Mouse (Mus musculus) neutrophil, adult 5-6 weeks (primary cell): ENCODE results near the gene Swi5. TPM values are rescaled to one million over a fixed set of nuclear protein-coding genes. Genes with fewer than 3 reads are reported as not detected.
"Not testable (repeated sequence)": the region's sequence is repeated elsewhere in the genome, so short reads cannot be mapped to it uniquely, and the experiment has no call there.

ENCODE experiments used
- ATAC-seq: fragments of 151-379, 151-347 bp; 2 replicates; pipeline ENCODE4 v1.8.0; 2017; ENCODE audit warnings: mild to moderate bottlenecking, moderate TSS enrichment; ENCODE audit not compliant: insufficient number of reproducible peaks, poor library complexity, low FRiP score, severe bottlenecking; ENCODE audit errors: extremely low read depth
- total RNA-seq: library from RNA; stranded (forward); fragments of 200-1000 nt; gene quantifications from 2 replicates; pipeline ENCODE4 v1.2.3, GENCODE M21; 2017

The Swi5 gene
- total RNA-seq, 1 experiment from 2014 or later, result 82.5 TPM

GRCm38 (mm10) chr2:32314831-32315230 lies 27.0 kb upstream of the Swi5 start:
- ATAC-seq, result no peak

DNA sequence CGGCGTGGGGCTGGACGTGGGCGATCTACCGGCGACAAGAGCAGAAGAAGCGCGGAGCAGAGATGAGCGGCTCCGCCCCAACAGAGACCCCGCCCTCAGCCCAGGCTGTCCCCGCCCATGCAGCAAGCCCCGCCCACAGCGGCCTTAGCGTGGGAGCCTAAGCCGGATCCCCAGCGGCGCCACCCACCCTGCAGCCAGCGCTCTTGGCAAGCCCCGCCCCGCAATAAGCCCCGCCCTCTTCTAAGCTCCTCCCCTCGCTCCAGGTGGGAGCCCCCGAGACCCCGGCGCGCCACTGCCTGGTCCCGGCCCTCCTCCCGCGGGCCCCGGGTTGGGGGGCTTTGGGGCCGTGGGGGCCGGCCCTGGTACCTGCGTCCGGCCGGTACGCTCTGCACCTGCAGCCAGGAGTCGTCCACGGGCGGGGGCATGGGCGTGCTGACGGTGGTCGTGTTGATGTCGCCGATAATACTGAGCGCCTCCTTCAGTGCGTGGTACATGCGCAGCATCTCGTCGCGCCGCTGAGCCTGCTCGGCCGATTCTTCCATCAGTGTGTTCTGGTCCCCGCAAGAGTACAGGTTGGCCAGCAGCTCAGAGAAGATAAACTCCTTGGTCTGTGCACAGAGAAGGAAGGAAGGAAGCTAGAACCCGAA lies 24.6 kb upstream of the Swi5 start:
- ATAC-seq, result peak; percentile 52

DNA sequence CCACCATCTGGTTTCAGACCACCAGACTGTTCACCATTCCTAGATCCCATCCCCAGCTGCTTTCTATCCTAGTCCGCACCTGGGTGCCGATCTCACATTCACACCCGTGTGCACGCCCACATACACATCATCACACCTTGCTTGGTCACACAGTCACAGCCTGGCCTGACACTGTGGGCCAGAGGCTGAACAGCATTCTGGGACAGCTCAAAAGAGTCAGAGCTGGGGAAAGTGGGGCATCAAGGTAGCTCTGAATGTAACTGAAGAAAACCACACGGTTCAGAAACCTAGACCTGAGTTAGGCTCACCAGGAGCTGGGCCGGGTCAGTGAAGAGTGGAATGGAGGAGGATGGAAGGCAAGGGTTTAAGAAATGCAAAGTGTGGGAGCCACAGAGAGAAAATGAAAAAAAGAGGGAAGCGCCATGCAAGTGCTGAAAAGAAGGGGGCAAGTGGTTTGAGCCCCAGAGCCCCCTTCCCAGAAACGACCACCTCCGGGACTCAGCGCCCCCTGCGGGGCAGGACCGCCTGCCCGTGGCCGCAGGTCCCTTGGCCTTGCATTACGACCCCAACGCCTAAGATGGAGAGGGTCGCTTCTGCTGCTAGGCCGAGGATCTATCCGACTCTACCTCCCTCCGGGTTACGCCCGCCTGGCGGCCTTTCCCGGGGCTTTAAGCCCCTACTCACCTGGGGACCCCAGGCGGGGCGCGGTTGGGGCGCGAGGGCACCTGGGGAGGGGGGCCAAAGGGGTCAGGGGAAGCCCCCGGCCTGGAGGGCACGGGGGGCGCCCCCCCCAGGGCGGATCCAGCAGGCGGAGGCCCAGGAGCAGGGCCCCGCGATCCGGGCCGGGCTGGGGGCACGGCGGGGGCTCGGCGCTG lies 23.8 kb upstream of the Swi5 start:
- no peak for ATAC-seq

GRCm38 (mm10) chr2:32310096-32310845 lies 22.4 kb upstream of the Swi5 start:
- no peak for ATAC-seq

DNA sequence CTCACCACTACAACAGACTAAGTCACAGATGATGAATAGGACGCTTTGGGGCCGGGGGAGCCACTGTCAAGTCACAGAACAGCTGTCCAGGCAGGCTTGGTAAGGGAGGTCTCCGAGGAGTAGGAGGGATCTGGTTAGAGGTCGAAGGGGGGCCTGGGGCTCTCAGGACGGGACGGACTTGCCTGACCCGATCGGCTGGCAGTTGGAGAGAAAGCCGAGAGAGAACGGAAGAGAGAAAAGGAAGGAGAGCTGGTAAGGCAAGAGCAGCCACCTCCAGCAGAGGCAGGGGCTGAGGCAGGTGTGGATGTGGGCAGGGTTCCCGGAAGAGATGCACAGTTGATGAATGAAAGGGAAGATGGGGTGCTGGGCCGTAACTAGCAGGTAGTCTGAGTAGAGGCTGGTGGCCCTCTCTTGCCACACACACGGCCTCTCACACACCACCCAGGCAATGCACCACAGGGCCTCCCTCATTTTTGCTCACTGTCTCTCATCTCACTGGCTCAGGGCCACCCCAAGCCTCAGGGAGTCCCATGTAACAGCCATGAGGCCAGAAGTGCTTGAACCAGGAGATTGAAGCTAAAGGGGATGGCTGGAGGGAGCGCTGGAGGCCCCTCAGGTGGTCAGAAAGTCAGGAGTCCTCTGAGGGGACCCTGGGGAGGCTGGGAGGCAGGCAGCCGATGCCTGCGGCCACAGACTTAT lies 21.1 kb upstream of the Swi5 start:
- no peak for ATAC-seq

- no peak for ATAC-seq
Measured at GRCm38 (mm10) chr2:32307941-32308760, 20.3 kb upstream of the Swi5 start.

GRCm38 (mm10) chr2:32307247-32307798 lies 19.4 kb upstream of the Swi5 start:
- ATAC-seq, result no peak

DNA sequence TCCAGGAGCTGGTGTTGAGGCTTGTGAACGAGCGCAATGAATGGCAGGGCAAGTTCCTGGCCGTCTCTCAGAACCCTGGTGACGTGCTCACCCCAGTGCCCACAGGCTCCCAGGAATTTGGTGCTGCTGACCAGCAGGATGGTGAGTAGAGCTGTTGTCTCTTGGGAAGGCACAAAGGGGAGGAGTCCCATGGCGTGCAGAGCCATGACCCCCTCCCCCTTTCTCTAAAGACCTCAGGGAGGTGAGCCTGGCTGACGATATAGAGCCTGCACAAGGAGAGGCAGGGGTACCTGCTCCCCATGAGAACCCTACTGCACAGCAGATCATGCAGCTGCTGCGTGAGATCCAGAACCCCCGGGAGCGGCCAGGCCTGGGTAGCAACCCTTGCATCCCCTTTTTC lies 18.3 kb upstream of the Swi5 start:
- no peak for ATAC-seq

GRCm38 (mm10) chr2:32305668-32306067 lies 17.8 kb upstream of the Swi5 start:
- ATAC-seq, result no peak

- 0 out of 2 replicates have a peak, but pooled peaks have one; percentile 13 for ATAC-seq
Measured at GRCm38 (mm10) chr2:32304145-32304832, 16.4 kb upstream of the Swi5 start.

DNA sequence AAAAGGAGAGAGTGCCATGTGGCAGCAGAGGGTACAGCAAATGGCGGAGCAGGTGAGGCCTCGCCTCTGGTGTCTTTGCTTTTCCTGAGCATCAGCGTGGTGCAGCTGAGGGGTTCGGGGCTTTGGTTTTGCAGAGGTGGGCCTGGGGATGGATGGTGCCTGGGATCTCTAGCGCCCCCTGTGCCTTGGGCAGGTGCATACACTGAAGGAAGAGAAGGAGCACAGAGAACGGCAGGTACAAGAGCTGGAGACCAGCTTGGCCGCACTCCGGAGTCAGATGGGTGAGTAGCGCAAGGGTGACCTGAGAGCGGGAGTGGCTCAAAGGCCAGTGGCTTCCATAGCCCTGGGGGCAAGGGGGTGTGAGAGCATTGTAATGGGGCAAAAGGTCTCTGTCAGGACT lies 15.1 kb upstream of the Swi5 start:
- no peak for ATAC-seq

DNA sequence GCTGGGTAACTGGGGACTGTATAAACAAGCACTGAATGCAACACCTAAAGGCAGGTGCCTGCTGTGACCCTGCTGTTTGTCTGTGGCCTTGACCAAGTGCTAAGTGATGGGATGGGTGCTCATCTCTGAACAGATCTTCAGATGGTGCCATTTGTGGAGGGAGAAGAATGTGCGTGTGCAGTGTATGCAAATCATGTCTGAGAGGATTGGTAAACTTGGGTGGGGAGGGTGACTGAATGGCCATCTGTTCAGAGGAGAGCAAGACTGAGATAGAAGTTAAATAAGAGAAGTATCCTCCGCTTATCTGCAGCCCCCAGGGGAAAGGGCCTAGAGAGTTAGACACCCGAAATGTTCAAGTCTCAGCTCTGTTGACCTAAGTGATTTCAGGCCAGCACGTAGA lies 11.6 kb upstream of the Swi5 start:
- ATAC-seq, result no peak

GRCm38 (mm10) chr2:32295842-32296241 lies 8.0 kb upstream of the Swi5 start:
- ATAC-seq, result not testable (repeated sequence)

DNA sequence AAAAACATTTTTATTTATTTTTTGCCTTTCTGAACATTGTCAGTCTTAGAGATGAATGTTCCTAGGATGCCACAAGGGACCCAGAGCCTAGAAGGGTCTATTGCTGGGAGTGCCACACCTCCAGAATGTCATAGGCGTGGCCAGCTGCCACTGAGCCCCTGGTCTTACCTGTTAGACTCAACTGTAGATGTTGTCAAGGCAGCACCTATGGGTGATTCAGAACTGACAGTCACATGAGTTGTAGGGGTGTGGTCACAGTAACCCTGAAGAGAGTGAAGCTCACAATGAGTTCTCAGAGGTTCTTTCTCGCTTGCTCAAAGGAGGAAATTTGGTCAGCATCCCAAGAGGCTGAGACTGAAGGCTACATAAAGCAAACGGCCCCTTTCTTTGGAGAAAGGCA lies 7.4 kb upstream of the Swi5 start:
- no peak for ATAC-seq

GRCm38 (mm10) chr2:32294348-32294747 lies 6.5 kb upstream of the Swi5 start:
- ATAC-seq, result no peak

GRCm38 (mm10) chr2:32289578-32289977 lies 1.7 kb upstream of the Swi5 start:
- ATAC-seq, result peak; percentile 35; the same call in 1 of the 2 replicates

- no peak for ATAC-seq
Measured at GRCm38 (mm10) chr2:32288371-32288931, 576 bp upstream of the Swi5 start.
